Mouse (Mus musculus) kidney, adult 18-20 months (tissue): ENCODE results near the gene Ugt1a7c.
A peak's percentile ranks its signal among the peaks of the same experiment; 100 is the strongest.
"Not testable (repeated sequence)": the region's sequence is repeated elsewhere in the genome, so short reads cannot be mapped to it uniquely, and the experiment has no call there.

ENCODE experiments used
- DNase-seq: peaks from one replicate; pipeline ENCODE4 v3.0.0; 2021

Ugt1a7c gene

GRCm38 (mm10) chr1:88225301-88225700 lies 130.4 kb downstream of the Ugt1a7c start:
- not testable (repeated sequence) for DNase-seq

GRCm38 (mm10) chr1:88225741-88226140 lies 130.9 kb downstream of the Ugt1a7c start:
- DNase-seq, result no peak

- DNase-seq, result no peak
Observed at GRCm38 (mm10) chr1:88226670-88227379, 132.0 kb downstream of the Ugt1a7c start, which contains the start of gene Mroh2a. Gene Mroh2a, plus strand, starts transcription at chr1:88226986.

GRCm38 (mm10) chr1:88227482-88227881 lies 132.6 kb downstream of the Ugt1a7c start:
- DNase-seq, result no peak

- no peak for DNase-seq
Observed at GRCm38 (mm10) chr1:88228121-88228520, 133.3 kb downstream of the Ugt1a7c start.

- no peak for DNase-seq
Observed at GRCm38 (mm10) chr1:88229566-88229965, 134.7 kb downstream of the Ugt1a7c start.

DNA sequence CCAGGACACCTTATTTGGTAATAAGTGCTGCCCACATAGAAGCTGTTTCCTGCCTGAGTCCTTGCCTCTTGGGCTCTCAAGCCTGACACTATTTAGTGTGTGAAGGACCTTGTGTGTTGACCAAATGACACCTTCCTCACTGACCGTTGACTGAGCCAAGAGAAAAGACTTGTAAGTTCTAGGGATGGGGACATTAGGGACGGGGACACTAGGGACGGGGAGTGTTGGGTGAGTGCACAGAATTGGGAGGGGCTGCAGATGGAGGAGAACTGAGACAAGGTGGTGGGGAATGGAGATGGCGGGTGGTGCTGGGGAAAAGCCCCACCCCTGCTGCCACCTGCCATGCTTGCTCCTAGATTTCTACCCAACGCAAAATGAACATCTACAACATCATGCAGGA lies 135.1 kb downstream of the Ugt1a7c start:
- no peak for DNase-seq

GRCm38 (mm10) chr1:88230421-88230820 lies 135.6 kb downstream of the Ugt1a7c start:
- no peak for DNase-seq

- DNase-seq, result no peak
Observed at GRCm38 (mm10) chr1:88230981-88231802, 136.3 kb downstream of the Ugt1a7c start.

DNA sequence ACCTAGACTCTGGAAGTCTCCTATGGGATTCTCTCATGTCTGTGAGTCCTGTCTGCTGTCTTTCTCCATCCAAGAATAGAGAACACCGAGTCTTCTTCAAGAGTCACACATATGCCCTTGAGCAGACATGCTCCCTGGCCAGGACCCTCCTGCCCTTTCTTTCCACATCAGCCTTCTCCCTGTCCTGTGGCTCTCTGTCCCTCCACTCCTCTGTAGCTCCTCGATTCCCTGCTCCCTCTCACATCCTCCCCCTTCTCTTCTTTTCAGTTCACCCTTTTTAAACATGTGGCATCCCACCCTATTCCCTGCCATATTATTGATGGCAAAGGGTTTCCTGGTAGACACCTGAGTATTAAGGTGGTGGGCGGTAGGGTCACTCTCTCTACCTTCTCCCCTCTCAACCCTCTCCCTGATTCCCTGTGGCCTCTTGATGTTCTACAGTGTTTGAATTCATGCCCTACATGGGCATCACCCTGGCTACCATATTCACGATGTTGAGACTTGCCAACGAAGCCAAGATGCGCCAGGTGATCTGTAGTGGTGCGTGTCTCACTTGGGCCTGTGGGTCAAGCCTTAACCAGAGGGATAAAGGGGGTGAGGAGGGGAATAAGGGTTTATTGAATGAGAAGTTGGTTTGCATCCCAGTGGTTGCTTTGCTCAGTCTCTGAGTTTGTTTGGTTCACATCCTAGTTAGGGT lies 137.1 kb downstream of the Ugt1a7c start:
- DNase-seq, result no peak

GRCm38 (mm10) chr1:88232664-88233380 lies 138.0 kb downstream of the Ugt1a7c start:
- DNase-seq, result peak; percentile 9

DNA sequence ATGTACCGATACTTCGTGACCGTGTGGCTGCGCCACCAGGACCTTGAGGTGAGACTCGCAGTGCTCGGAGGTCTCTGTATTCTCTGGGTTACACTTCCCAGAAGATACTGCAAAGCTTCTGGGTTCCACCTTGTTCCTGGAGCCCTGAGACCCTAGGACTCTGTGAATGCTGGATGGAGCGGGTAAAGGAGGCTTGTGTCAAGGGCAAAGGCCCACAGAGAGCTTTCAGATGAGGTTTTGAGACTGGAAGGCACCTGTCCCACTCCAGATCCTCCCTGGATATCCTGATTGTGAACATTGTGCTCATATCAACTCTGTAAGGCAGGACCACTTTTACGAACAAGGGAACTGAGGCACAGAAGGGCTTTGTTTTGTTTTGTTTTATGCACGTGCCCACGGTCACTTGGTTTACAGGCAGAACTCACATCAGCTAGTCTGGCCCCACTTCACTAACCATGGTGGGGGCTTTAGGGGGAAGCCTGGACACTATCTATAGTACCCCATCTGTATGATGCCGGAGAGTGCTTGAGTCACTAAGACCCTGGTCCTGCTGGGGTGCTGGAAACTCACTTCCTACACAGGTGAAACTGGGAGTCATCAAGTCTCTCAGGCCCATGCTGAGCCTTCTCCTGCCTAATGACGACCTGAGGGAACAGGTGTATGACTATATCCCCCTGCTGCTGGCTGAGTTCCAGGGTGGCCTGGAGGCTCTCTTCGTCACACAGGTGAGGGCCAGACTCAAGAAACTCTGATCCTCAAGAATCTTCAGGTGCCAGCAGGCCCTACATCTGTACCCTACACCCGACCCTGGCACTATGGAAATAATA lies 138.8 kb downstream of the Ugt1a7c start:
- peak; percentile 4 for DNase-seq

DNA sequence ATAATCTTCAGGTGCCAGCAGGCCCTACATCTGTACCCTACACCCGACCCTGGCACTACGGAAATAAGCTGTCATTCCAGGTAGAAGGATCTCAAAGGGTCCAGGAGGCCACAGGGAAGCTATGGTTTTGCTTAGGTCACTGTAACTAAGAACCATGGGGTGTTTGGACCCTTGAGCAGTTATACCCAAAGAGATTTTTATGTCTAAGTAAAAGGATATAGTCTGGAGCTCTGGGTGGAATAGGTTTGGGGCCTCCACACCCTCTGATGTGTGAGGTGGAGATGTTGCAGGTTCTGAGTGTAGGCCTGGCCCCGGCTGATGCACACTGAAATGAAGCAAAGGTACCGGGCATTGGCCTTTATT lies 139.4 kb downstream of the Ugt1a7c start:
- no peak for DNase-seq

DNA sequence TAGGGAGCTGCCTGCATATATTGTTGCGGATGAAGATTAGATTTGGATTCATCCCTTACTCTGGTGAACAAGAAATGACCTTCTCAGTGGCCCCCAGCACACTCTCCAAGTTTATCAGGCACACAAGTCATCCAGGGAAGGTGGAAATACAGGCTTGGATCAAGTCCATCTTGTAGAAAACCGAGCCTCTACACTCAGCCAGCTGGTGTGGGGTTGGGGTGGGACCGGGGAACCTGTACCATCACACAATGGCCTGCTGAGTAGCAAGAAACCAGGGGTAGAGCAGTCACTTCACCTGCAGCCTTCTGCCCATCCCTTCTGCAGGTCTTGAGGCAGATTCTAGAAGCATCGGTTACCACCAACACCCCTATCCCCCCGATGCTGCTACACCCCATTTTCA lies 139.8 kb downstream of the Ugt1a7c start:
- DNase-seq, result no peak

DNA sequence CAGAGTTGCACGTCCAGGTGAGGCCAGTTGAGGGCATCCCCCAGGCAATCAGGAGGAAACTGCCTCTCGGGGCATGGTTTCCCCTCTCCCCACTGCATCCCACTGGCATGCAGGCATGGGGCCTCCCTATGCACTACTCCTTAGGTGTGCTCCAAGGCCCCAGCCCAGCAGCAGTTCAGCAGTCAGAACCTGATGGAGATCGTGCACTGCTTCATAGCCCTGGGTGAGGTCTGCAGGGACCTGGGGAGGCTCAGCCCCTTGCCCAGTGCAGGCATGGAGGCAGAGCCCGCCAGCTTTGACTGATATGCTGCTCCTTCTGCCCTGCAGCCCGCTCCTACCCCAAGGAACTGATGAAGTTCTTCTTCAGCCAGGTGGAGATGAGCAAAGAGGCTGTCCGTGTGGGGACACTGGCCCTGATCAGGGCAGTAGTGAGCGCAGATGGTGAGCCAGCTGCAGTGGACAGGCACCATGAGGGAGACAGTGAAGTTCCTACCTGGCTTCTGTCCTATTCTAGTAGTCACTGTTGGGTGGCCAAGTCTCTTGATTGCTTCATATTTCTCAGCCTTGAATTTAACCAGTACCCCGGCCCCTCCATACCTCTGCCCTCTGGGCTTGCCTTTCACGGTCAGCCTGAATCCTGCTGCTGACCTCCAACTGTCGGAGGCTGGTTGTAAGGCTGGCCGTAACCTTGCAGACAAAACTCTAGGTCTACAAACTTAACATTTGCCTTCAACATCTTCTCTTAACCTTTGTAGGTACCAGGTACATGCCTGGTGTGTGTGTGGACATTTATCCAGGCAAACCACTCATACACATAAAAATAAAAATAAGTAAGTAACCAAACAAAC lies 140.4 kb downstream of the Ugt1a7c start:
- DNase-seq, result no peak

GRCm38 (mm10) chr1:88235894-88236415 lies 141.1 kb downstream of the Ugt1a7c start:
- DNase-seq, result no peak

DNA sequence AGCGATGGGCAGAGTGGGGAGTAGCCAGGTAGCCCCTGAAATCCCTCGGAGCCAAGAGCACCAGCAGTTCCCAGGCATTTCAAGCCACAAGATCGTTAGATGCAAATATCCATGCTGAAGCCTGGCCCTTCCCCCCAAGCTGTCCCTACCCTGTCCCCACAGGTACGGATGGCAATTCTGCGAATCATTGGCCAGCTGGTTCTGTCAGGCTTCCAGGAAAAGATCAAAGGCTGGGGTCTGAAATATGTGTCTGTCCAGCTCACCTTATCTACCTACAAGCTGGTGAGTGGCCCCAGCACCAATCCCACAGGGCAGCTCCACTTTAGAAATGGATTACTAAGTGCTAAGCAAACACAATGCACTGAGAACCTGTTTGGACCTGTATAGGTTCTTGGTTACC lies 142.4 kb downstream of the Ugt1a7c start:
- DNase-seq, result no peak

DNA sequence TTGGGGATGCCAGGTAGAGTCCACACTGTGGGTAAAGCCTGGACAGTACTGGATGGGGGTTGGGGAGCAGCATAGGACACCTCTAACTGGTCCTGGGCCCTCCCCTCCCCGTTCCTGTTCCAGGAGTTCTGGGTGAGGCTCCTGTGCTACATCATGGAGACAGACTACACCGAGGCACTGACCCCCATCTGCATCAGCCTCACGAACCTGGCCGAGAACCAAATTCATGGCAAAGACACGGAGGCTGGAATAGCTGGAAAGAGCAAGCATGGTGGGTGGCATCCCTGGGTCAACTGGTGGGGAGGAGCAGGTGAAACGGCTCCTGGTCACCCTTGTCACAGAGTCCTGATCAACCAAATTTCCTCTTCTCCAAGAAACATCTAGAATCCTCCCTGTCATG lies 143.9 kb downstream of the Ugt1a7c start:
- no peak for DNase-seq

- DNase-seq, result no peak
Observed at GRCm38 (mm10) chr1:88240072-88240471, 145.2 kb downstream of the Ugt1a7c start.

GRCm38 (mm10) chr1:88240579-88240978 lies 145.7 kb downstream of the Ugt1a7c start:
- no peak for DNase-seq

DNA sequence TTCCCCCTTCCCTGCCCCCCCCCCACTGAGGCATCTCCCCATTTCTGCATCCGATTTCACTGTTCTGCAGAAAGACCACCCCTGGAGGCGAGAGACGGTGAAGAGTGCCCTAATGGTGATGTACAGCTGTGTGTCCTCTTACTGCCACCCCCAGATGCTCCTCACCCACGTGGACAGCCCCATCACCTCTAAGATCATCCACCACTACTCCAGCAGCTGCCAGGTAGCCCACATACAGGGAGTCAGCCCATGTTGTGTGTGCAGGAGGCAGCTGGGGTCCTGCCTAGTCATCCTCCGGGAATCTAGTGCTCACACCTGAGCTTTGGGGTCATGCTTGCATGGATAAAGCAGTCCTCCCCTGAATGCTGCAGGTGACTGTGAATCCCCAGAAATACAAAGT lies 149.0 kb downstream of the Ugt1a7c start:
- no peak for DNase-seq
